Mouse (Mus musculus) C2C12 (cell line): ENCODE results near the gene Rplp1.

Experiments
- CEBPB ChIP-seq: IDR thresholded peaks from one replicate; pipeline ENCODE4 v1.6.1; 2011; ENCODE audit warnings: low read depth, mild to moderate bottlenecking, control low read depth, moderate library complexity
- CTCF ChIP-seq: IDR thresholded peaks from one replicate; pipeline ENCODE4 v1.5.1; 2011; ENCODE audit not compliant: control insufficient read depth, insufficient read depth, insufficient read length
- MYOG ChIP-seq: IDR thresholded peaks from one replicate; pipeline ENCODE4 v1.6.1; 2011; ENCODE audit not compliant: control insufficient read depth, insufficient read length; ENCODE audit errors: extremely low read depth
- USF1 ChIP-seq: IDR thresholded peaks from one replicate; pipeline ENCODE4 v1.6.1; 2011; ENCODE audit warnings: low read depth, mild to moderate bottlenecking, control low read depth, moderate library complexity

GRCm38 (mm10) chr9:61885964-61886363 is 28.4 kb downstream of the Rplp1 start:
- TF ChIP-seq CTCF, result no peak
- TF ChIP-seq USF1, result no peak
- TF ChIP-seq MYOG, result no peak
- no peak for TF ChIP-seq CEBPB
